Mouse (Mus musculus): ENCODE measurements around the gene Prdx2. TPM values are rescaled to one million over a fixed set of nuclear protein-coding genes. Genes with fewer than 3 reads are reported as not detected.

Prdx2 gene
- polyA plus RNA-seq, 1 experiment from 2014 or later, result 2,114 TPM

DNA sequence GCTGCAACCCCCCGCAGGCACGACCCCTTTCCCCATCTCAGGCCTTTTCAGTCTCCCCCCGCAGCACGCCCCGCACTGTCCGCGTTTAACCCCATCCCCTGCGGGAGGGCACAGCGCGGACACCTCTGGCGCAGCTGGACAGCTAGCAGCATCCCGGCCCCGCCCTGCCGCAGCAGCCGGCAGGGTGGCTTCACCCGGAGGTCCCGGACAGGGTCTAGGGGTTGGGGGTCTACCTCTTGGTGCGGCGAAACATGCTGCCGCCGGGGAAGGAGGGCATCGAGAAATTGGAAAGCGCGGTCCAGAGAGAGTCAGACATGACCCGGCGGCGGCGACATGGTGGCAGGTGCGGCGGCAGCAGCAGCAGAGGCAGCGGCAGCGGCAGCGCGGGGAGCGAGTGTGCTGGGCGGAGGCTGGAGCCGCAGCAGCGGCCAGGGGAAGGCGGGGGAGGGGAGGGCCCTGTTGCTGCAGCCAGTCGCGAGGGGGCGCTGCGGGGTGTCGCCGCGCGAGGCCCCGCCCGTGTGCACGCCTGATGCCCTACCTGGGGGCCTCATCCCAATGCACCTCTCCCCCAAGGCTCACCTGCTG is 32.3 kb upstream of the Prdx2 start, which contains the start of gene Mast1:
TSS of gene Mast1 (minus strand) at position 398 of the 585 bp plus-strand sequence.
- no peaks in the 10 kb centered on the region for H3K9me3 ChIP-seq (replicated peaks)
- no peak within 1 kb of the TSS for H3K27ac ChIP-seq
- peaks cover 97% of the 10 kb centered on the region for H3K27me3 ChIP-seq
- 2% methylated on average over 49 of the region's 50 CpGs for WGBS (ENCODE audit: insufficient replicate concordance)
- no peaks in the 10 kb centered on the region for H3K36me3 ChIP-seq
- H3K4me3 ChIP-seq (replicated peaks), result peak within 1 kb of the TSS; percentile 53
- peak within 1 kb of the TSS; percentile 72 for H3K4me2 ChIP-seq
- DNase-seq (peak; percentile 49), ATAC-seq (ENCODE audit: low read depth) (peak; percentile 77)
- H3K4me1 ChIP-seq (replicated peaks), result peaks cover 36% of the 10 kb centered on the region
- H3K9ac ChIP-seq, result peak within 1 kb of the TSS; percentile 47

- H3K27ac ChIP-seq, result no peak overlapping the region
- H3K36me3 ChIP-seq, result no peaks in the 10 kb centered on the region
- ATAC-seq (ENCODE audit: low read depth), result peak; percentile 49; the same call in 1 of the 2 replicates
- H3K27me3 ChIP-seq, result peaks cover 94% of the 10 kb centered on the region
- 41% methylated on average over 13 of the region's 13 CpGs for WGBS (ENCODE audit: insufficient replicate concordance)
- H3K4me2 ChIP-seq, result peak overlapping the region; percentile 72
- no peak overlapping the region for H3K9ac ChIP-seq
- H3K4me1 ChIP-seq (replicated peaks), result peaks cover 36% of the 10 kb centered on the region
- H3K4me3 ChIP-seq (replicated peaks), result peak overlapping the region; percentile 53; the same call in 1 of the 2 replicates
- no peak for DNase-seq
- no peaks in the 10 kb centered on the region for H3K9me3 ChIP-seq (replicated peaks)
These were observed 31.5 kb upstream of the Prdx2 start for GRCm38 (mm10) chr8:84937620-84938485.

DNA sequence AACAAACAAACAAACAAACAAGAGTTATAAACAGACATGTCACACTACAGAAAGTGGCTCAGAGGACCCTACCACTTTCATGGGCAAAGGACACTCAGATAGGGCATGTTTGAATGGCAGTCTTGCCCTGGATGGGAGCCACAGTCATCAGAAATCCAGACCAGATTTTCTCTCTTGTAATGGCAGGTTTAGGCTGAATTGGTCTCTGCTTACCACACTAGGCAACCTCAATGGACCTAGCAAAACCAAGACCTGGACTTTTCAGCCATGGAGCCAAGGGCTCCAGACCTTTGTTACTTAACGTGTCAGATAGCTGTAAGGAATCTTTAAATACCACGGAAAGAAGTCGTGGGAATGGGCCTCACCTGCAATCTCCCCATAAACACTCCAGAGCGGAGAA is 25.7 kb upstream of the Prdx2 start:
- Histone ChIP-seq H3K4me2 (no peak overlapping the region), H3K9ac (no peak overlapping the region), H3K27me3 (peaks cover 94% of the 10 kb centered on the region), H3K27ac (no peak overlapping the region), H3K4me1 (replicated peaks) (peaks cover 24% of the 10 kb centered on the region), H3K4me3 (replicated peaks) (no peak overlapping the region), H3K9me3 (replicated peaks) (no peaks in the 10 kb centered on the region), H3K36me3 (no peaks in the 10 kb centered on the region)
- DNase-seq (no peak), ATAC-seq (ENCODE audit: low read depth) (no peak)
- 23% methylated on average over 4 of the region's 4 CpGs for WGBS (ENCODE audit: insufficient replicate concordance)

DNA sequence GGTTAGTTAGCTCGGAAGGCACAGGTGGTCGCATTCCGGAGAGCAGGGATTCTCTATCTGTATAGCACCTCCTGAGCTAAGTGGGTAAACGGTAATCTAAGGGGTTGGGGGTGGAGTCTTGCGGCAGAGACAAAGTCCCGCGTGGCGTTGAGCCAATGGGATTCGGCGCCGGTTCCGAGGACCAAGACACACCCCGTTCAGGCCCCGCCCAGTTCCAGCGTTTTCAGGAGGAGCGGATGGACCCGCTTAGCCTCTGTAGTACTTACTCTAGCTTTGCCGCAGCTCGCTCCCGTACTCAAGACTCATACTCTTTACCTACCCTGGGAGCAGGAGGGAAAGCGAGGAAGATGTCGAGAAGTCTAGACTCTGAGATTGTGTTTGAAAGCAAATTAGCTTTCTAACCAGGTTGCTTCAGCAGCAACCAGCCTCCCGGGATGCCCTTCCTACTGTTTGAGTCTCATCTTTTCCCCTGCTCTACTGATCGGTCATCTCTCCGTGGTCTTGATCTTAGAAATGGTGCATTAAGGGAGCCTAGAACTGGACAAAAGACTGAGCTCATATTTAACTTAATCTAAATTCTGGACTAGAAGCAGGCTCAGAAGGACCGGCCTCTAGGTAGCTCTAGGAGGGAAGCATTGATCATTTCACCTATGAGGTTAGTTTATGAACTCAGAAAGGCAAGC is 24.8 kb upstream of the Prdx2 start:
- H3K36me3 ChIP-seq, result no peaks in the 10 kb centered on the region
- peak overlapping the region; percentile 33 for H3K4me2 ChIP-seq
- H3K27me3 ChIP-seq, result peaks cover 90% of the 10 kb centered on the region
- peak overlapping the region; percentile 19; the same call in 1 of the 2 replicates for H3K4me3 ChIP-seq (replicated peaks)
- H3K27ac ChIP-seq, result no peak overlapping the region
- 4% methylated on average over 26 of the region's 26 CpGs for WGBS (ENCODE audit: insufficient replicate concordance)
- no peaks in the 10 kb centered on the region for H3K9me3 ChIP-seq (replicated peaks)
- DNase-seq, result peak; percentile 76
- H3K9ac ChIP-seq, result no peak overlapping the region
- peak; percentile 86 for ATAC-seq (ENCODE audit: low read depth)
- peaks cover 24% of the 10 kb centered on the region for H3K4me1 ChIP-seq (replicated peaks)

DNA sequence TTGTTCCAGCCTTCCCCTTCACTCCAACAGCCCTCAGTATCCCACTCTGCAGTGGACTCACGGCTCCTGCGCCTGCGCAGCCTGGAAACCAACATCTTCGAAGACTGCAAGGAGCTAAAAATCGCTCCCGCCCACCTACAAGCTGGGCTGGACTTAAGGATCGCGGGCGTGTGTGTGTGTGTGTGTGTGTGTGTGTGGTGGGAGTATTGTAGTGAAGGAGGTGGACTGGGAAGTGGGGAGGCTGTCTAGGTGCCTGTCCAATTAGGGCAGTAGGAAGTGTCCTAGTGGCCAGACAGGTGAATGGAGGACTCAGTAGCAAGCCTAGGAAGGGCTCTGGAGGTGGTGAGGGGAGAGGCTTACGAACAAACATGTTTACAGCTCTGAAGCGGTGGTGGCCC is 24.2 kb upstream of the Prdx2 start:
- peak overlapping the region; percentile 57; the same call in 1 of the 2 replicates for H3K4me2 ChIP-seq
- peak overlapping the region; percentile 42; the same call in 1 of the 2 replicates for H3K4me3 ChIP-seq (replicated peaks)
- ATAC-seq (ENCODE audit: low read depth), result 0 out of 2 replicates have a peak, but pooled peaks have one; percentile 14

GRCm38 (mm10) chr8:84945633-84946527 is 23.5 kb upstream of the Prdx2 start:
- ATAC-seq (ENCODE audit: low read depth) (0 out of 2 replicates have a peak, but pooled peaks have one; percentile 13), DNase-seq (no peak)
- Histone ChIP-seq H3K4me3 (replicated peaks) (peak overlapping the region; percentile 42), H3K9ac (no peak overlapping the region), H3K9me3 (replicated peaks) (no peaks in the 10 kb centered on the region), H3K27me3 (peaks cover 91% of the 10 kb centered on the region), H3K4me2 (peak overlapping the region; percentile 57), H3K4me1 (replicated peaks) (peaks cover 24% of the 10 kb centered on the region), H3K36me3 (no peaks in the 10 kb centered on the region), H3K27ac (no peak overlapping the region)
- WGBS (ENCODE audit: insufficient replicate concordance), result under 1% methylated on average over 46 of the region's 67 CpGs

More for the DNA sequence above, 24.2 kb upstream of the Prdx2 start:
- Histone ChIP-seq H3K9ac (no peak overlapping the region), H3K27me3 (peaks cover 91% of the 10 kb centered on the region), H3K9me3 (replicated peaks) (no peaks in the 10 kb centered on the region), H3K36me3 (no peaks in the 10 kb centered on the region), H3K4me1 (replicated peaks) (peaks cover 24% of the 10 kb centered on the region), H3K27ac (no peak overlapping the region)
- no peak for DNase-seq
- WGBS (ENCODE audit: insufficient replicate concordance), result 11% methylated on average over 11 of the region's 11 CpGs

DNA sequence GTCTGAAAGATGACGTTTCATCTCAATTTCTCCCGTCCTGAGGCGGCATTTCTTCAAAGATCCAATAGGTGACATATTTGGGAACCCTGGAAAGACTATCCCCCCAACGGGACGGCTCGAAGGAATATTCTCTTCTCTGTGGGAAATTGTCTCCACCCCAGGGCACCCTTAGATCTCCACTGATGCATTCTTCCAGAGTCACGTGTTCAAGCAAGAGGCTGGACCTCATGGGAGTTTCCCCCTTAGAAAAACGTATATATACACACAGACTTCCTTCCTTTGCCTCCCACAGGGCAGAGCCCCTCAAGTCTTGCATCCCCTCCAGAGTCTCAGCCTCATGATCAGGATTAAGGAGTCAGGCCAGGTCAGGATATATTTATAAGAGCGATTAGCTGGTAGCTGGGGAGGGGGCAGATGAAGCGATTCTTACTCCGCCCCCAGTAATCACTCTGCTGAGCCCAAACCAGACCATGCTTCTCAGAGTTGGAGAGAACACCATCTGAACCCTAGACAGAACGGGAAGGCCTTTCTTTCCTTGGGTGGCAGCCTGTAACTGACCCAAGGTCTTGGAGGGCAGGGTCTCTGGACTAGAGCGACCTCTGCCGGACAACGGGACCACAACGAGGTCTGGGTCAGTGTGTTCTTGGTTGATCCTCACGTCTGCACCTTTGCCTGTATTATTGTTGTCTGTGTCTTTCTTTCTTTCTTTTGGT is 22.7 kb upstream of the Prdx2 start, which contains the start of gene Rtbdn:
TSS of gene Rtbdn (plus strand) at position 464 of the 713 bp plus-strand sequence.
- no peak for DNase-seq
- Histone ChIP-seq H3K9ac (no peak within 1 kb of the TSS), H3K4me1 (replicated peaks) (peaks cover 24% of the 10 kb centered on the region), H3K27me3 (peaks cover 91% of the 10 kb centered on the region), H3K4me3 (replicated peaks) (peak within 1 kb of the TSS; percentile 42), H3K36me3 (no peaks in the 10 kb centered on the region), H3K27ac (no peak within 1 kb of the TSS), H3K9me3 (replicated peaks) (no peaks in the 10 kb centered on the region), H3K4me2 (peak within 1 kb of the TSS; percentile 57)
- WGBS (ENCODE audit: insufficient replicate concordance), result 12% methylated on average over 17 of the region's 17 CpGs
- ATAC-seq (ENCODE audit: low read depth), result peak; percentile 16; the same call in 1 of the 2 replicates

DNA sequence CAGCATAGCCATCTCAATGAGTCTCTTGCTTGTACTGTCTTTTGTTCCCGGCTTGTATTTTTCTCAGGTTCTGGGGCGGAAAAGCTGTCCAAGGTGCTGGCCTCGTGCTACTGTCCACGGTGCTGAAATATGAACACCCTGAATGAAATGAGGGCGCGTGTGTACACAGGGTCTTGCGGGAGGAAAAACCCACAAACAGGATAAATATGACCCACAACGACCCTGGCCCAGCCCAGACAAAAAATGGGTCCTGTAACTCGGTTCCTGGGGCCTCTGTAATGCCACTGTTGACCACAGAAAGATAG is 22.2 kb upstream of the Prdx2 start:
- peaks cover 24% of the 10 kb centered on the region for H3K4me1 ChIP-seq (replicated peaks)
- no peaks in the 10 kb centered on the region for H3K9me3 ChIP-seq (replicated peaks)
- DNase-seq, result no peak
- no peak overlapping the region for H3K4me3 ChIP-seq (replicated peaks)
- no peak overlapping the region for H3K4me2 ChIP-seq
- ATAC-seq (ENCODE audit: low read depth), result no peak
- H3K36me3 ChIP-seq, result no peaks in the 10 kb centered on the region
- H3K27me3 ChIP-seq, result peaks cover 92% of the 10 kb centered on the region
- WGBS (ENCODE audit: insufficient replicate concordance), result 9% methylated on average over 9 of the region's 9 CpGs
- H3K27ac ChIP-seq, result no peak overlapping the region
- no peak overlapping the region for H3K9ac ChIP-seq

GRCm38 (mm10) chr8:84949753-84950152 is 19.6 kb upstream of the Prdx2 start:
- H3K4me1 ChIP-seq (replicated peaks), result peaks cover 26% of the 10 kb centered on the region
- no peak overlapping the region for H3K4me3 ChIP-seq (replicated peaks)
- WGBS (ENCODE audit: insufficient replicate concordance), result 19% methylated on average over 12 of the region's 12 CpGs
- no peaks in the 10 kb centered on the region for H3K36me3 ChIP-seq
- H3K27me3 ChIP-seq, result peaks cover 81% of the 10 kb centered on the region
- ATAC-seq (ENCODE audit: low read depth) (no peak), DNase-seq (no peak)
- no peak overlapping the region for H3K9ac ChIP-seq
- H3K4me2 ChIP-seq, result no peak overlapping the region
- H3K9me3 ChIP-seq (replicated peaks), result no peaks in the 10 kb centered on the region
- no peak overlapping the region for H3K27ac ChIP-seq
